Mouse (Mus musculus): ENCODE results near the gene Jmjd8.

DNA sequence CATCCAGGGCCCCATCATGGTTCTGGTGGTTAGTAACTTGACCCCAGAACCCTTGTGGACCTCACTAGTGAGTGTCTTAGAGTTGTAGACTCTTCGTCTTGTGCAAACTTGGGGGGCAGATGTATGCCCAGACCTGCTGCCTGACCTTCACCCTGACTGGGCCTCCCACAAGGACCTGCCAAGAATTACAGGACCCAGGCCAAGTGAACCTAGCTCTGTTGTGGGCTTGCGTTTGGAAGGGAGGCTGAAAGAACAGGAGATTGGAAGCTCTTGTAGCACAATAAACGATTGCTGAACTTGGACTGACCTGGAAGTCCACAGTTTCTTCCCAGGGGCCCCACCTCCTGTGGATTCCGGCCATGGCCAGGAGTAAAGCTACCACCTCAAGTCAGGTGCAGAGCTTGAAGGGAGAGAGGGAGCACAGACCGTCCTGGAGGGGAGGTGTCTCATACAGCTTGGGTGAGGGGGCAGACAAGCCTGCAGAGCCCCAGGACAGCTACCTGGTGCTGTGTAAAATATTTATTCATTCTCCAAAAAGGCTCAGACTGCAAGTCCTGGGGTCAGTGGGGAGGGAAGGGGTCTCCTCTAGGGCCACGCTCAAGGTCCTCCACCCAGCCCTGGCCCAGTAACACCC lies 5.4 kb downstream of the Jmjd8 start:
- TF ChIP-seq POLR2A (IDR thresholded peaks at IDR 0.05; ENCODE audit: control insufficient read depth, low read depth, low read length) (no peak), CTCF (IDR thresholded peaks at IDR 0.05; ENCODE audit: control insufficient read depth, insufficient read depth, insufficient replicate concordance, low read depth, low read length) (no peak)

Measured in testis, adult 2 months (tissue).